Mouse (Mus musculus): ENCODE measurements around the gene Pax7.

DNA sequence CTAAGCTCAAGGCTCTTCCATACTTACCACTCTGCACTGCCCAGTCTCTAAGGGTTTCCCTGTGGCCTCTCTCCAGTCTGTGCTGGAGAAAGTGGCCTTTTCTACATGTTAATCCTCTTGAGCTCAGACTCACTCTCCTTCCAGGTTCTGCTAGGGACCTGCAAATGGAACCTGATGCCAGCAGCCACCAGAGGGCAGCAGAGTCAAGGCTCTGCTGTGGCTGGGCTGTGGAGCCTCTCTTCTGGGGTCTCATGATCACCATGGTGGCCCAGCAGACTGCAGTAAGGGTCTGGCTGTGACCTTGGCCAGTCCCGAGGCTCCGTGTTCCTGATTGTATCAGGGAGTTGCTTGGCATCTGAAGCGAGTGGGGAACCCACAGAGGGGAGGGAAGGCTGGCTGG lies 39.3 kb upstream of the Pax7 start:
- TF ChIP-seq POLR2A (IDR thresholded peaks at IDR 0.05; ENCODE audit: extremely low read depth, insufficient read depth, low read length) (no peak), CTCF (IDR thresholded peaks at IDR 0.05; ENCODE audit: low read depth, low read length) (peak; percentile 90)
